Mouse (Mus musculus): ENCODE results near the gene Gm37240. TPM values are rescaled to one million over a fixed set of nuclear protein-coding genes. Genes with fewer than 3 reads are reported as not detected.

Gm37240 gene
- total RNA-seq, 2 experiments from 2014 or later = 28.9 to 37.3 TPM

DNA sequence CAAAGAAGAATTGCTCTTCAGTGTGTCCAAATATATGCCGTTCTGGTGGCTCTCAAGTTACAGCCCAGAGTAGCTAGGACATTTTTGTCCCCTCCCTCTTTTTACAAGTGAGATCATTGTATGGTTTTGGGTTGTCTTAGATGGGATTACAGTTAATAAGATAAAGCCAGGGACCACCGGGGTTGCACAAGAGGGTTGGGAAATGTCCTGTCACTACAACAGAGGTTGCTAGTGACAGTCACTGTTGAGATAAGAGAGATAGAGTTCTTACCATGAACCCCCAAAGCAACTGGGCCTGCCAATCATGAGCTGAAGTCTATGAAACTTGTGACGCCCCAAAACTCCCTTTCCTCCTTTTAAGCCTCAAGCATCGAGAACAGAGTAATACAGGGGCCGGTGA is 769.6 kb downstream of the Gm37240 start:
- no peak for DNase-seq

DNA sequence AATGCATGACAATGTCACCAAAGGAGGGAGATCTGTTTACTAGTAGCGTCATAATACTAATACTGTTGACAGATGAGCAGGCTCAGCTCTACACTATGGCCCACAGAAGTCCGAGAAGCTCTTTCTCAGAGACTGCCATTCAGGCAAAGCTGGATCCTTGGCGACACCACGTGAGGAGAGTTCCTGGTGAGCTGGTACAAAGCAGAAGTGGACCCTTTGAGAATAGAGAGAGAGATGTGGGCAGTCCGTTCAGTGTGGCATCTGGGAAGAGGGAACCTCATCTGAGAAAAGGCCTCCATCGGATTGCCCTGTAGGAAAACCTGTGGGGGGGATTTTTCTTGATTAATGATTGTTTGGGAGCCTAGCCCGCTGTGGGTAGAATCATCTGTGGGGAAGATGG is 770.3 kb downstream of the Gm37240 start:
- DNase-seq = no peak

DNA sequence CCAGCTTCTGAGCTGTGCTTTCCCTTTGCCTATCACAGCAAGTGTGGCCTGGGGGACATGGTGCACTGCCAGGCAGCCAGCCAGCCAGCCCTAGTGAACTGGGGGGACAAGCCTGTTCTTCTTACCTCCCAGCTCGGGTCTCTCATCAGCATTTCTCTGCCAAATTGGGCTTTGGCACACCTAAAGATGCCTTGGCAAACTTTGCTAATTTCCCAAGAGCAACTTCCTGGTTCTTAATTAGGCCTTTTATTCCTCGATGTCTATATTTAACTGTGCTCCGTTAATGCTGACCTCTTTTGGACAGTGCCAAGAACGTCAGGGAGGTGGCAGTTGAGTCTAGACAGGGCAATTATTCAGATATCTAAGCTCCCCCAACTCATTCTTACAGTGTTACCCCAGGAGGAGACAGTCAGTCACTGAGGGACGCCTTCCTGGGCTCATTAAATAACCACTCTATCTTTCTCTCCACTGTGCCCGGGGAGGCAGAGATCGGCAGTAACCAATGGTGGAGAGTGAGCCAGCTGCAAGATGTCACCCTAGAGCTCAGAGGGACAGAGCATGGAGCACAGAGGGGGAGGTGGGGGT is 771.3 kb downstream of the Gm37240 start:
- DNase-seq = no peak

DNA sequence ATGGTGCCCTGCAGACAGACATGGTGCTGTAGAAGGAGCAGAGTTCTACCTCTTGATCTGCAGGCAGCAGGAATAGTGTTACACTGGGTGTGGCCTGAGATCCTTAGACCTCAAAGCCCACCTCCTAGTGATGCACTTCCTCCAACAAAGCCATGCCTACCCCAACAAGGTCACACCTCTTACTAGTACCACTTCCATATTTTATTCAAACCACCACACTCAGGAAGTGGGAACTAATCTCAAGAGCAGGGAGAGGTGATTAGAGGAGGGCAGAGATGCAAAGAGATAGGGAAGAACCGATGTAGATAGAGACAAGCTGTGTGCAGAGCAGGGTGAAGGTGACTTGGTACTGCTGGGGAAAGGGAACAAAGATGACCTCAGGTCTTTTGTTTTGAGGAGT is 773.8 kb downstream of the Gm37240 start:
- DNase-seq = no peak

DNA sequence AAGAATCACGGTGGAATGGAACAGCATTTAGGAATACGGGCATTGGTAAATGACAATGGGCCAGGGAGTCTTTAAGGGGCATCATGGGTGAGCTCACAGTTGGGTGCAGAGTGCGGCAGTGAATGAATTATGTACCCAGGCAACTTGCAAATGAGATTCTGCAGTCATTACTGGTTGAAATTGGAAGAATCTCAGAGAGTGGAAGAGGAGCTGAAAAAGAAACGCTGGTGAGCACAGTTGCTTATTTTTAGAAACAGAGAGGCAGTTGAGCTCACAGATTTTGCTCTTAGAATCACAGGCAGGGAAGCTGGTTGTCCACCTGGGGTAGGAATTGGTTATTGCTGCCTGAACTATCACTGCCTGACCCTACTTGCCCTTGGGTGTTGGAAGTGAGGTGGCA is 776.6 kb downstream of the Gm37240 start:
- no peak for DNase-seq

DNA sequence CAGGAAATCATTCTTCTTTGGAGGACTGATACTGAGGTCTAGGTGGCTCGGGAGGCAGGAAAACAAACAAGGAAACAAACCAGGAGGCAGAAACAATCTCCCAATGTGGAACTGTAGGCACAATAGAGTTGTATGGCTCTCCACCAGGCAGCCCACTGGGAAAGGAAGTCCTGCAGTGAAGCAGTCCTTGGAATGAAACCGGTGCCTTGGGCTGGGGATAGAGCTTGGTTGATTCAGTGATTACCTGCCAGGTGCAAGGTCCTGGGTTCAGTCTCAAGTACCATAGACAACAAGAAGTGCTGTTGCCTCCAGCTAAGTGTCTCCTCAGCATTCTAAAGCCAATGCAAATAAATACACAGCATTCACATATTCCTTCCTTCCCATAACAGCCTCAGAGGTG is 778.1 kb downstream of the Gm37240 start:
- no peak for DNase-seq

DNA sequence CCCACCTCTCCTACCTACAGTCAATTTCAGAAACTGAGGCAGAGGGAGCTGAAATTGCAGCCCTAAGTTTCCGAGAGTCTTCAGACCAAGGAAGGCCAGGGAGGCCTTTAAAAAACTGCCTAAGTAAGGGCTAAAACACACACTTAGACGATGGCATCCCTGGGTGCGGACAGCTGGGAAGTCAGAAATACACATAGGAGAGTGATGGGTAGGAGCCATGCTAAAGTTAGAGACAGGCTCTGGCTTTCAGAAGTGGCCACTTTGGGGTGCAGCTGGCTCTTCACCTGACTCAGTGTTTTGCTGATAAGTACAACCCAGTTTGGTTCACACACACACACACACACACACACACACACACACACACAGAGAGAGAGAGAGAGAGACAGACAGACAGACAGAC is 778.9 kb downstream of the Gm37240 start:
- no peak for DNase-seq

DNA sequence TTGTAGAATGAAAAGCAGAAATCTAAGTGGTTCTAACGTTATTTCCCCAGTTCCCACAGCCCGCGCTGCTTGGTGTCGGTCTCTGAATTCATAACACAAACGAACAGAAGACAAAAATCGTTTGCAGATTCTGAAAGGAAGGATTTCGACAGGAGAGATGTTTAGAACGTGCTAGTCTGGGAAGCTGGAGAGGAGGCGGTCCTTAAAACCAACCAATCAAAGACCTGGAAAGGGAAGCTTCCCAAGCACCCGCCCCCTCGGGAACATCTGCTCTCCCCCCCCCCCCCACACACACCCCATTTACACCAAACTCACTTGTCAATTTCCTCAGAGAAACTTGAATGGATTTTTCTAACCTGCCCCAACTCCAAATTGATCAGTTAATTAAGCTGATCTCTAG is 780.4 kb downstream of the Gm37240 start:
- no peak for DNase-seq

DNA sequence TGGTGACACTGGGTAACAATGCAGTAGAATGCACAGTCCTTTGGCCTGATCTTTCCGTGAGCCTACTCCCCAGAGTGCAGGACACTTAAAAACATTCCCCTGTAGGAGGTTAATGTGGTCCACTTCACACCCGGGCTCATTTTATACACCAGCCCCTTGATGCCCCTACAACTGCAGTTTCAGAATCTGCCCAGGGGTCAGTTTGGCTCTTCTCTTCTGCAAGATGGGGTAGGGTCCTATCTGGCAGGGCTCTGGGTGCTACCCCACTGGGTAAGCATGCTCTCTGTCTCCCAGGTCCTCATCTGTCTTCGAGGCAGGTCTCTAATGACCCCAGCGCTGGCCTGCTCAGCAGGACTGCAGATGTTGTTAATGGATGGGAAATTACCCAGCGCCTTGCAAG is 783.0 kb downstream of the Gm37240 start:
- no peak for DNase-seq

DNA sequence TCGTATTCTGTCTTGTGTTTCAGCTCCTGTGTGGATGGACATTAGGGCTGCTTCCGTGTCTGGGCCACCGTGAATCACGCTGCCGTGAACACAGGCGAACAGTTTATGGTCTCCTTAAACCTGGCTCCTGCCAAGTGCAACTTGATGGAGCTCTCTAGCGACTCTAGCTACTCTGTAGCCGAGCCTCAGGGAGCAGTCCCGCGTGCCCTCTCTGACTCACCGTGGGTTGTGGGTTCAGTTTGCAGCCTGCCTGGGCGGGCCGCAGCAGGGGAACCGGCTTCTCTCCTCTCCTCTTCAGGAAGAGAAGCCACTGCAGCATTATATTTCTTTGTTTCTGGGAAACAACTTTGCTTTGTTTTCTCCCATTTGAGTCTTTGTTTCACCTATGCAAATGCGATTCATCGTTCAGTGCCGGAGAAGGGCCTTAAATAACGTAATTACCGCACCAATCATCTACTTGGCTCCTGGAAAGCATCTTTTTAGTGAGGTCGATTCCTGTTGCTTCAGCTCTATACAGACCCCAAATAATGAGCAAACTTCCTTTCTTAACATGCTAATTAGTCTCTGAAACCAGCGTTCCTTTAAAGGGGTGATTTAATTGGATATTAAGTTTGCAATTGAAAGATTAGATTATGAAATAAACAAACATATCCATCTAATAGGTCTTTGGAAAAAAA is 806.3 kb downstream of the Gm37240 start:
- no peak for DNase-seq

DNA sequence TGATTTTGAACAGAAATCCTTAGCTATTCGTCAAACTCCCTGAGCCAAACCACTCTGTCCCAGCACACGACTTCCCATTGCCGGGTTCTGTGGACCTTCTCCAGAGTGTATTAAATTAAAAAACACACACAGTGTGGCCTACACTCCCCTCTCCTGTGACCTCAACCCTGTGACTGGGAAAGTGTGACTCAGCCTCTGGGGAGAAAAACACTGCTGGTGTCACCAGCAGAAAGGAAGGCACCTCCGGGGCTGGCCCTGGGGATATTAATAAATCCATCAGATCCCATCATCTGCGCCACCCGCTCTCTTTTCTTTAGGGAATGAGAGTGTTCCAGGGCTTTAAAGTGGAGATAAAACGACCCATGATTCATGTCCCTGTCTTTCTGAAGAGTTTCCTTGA is 823.2 kb downstream of the Gm37240 start:
- DNase-seq = no peak

DNA sequence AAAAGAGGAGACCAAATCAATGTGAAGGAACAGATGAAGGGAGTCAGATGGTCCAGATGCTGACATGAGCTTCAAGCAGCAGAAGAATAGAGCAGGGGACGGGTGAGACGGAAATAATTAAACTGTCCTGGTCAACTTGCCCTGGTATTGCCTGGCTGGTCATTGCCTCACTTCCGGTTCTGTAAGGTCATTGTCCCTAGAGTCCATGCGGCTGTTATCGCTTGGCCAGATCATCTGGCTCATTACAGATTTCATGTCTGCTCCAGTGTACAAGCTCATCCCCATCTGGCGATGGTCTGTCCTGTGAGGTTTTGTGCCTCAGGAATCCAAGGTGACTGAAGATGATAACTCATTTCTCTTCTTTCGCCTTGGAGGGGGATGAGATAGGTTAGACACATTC is 827.2 kb downstream of the Gm37240 start:
- DNase-seq = no peak

DNA sequence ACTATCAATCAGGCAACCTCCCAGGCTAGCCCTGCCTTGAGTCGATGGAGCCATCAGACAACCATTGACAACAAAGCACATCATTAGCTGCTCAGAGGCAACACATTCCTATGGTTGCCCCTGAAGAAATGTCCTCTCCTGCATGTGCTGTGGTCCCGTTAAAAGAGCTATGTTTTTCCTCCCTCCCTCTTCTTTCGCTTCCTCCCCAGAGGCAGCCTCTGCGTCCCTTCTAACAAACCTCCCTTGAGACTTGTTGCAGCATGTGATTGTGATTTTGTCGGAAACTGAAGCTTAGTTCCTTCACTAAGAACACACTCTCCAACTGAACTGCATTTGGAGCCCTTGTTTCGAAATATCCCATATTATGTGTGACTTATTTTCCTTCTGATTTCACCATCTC is 830.1 kb downstream of the Gm37240 start:
- DNase-seq = no peak

DNA sequence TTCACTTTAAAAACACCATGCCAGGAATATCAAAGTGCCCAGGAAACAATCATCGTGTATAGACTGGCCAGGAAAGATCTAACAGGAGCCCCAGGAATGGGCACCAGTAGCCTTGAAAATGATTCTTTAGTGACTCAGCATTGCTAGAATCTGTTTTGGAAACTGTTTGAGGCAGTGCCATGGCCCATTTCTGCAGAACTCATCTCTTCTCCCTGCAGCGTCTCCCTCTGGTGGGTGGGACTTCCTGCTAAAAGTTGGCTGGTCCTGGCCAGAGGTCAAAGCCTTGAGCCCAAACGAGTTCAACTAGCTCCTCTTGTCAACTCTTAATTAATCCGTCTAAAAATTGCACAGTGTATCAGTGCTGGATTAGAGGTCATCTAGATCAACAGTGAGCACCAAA is 833.8 kb downstream of the Gm37240 start:
- DNase-seq = no peak

DNA sequence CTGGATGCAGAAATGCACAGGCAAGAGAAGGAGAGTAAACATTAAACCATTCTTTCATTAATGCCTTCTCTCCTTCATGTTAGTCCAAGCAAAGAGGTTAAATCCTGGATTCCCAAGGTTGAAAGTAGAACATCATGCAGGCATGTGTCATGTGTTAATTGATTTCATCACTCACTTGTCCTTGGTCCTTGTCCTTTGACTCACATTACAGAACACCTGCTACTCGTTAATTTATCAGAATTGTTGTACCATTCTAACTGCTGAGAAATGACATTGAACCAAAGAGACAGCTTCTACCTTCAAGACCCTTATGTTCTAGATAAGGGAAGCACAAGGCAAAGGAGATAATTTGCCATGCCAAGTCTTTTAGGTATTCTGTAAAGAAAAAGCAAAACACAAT is 835.1 kb downstream of the Gm37240 start:
- DNase-seq = no peak

DNA sequence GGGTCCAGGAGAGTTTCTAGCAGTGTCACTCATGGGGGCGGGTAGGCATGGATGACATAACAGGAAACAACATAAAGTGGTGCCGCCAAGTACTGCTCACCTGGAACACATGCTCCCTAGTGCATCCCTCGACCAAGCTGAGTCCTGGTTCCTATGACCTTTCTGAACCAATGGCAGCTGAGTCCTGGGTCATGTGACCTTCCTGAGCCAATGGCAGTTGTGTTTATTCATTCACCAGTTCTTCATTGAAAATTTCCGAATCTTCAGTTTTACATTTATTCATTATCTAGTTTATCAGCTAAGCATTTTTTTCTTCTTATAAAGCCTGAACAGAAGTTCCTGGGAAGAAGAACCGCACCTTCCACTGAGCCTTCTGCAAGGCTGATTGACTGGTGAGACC is 838.7 kb downstream of the Gm37240 start:
- DNase-seq = no peak

DNA sequence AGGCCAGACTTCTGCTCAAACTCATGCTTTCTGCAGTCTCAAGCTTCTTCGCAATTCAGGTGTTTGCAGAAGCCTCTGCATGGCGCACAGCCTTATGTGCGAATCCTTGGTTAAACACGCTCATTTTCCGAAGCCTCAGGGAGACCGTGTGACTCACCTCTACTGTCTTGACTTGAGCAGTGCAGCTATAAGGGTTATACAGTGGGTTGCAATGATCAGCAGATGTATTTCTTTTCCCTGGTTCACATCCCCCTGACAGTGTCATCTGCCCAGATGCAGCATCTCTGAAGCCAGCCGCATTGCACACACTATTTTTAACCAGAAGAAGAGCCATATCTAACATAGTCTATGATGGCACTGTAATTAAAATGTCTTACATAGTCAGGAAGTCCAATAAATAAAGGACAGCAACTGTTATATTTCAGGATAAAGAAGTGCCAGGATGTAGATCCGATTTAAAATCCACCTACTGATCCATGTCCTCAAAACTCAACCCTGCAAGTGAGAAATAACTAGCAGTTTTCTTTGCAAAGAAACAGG is 843.6 kb downstream of the Gm37240 start:
- no peak for DNase-seq

DNA sequence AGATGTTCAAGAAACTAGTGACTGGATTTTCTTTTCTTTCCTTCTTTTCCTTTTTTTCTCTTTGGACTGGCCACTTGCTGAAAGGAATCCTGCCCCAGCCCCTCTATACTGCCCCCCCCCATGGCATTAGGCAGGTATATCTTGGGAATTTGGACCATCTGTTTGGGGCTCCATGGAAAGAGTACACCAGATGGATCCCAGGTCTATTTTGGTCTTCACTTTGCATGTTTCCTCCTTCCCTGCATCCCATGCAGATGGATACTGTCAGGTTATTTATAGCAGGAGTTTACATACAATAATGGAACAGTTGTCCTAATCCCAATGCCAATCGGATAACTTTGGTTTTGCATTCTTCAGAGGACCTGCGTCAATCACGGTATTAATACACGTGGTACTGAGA is 845.2 kb downstream of the Gm37240 start:
- DNase-seq = no peak

DNA sequence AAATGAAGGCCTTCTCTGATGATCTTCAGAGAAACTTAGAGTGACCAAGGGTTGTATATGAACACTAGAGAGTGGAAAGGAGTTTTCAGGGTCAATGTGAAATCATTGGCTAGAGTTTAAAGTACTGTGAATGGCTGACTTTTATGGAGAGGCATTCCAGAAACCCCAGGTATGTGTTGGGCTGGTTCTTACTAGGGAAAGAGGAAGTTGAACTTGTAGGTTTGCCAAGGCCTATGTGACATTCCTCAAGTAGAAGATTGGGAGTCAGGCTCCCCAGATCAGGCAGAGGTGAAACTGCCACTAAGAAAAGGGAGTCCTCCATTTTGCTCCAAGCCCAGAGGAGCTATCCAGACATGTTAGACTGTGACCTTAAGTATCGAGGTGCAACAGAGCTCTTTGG is 858.2 kb downstream of the Gm37240 start:
- no peak for DNase-seq

DNA sequence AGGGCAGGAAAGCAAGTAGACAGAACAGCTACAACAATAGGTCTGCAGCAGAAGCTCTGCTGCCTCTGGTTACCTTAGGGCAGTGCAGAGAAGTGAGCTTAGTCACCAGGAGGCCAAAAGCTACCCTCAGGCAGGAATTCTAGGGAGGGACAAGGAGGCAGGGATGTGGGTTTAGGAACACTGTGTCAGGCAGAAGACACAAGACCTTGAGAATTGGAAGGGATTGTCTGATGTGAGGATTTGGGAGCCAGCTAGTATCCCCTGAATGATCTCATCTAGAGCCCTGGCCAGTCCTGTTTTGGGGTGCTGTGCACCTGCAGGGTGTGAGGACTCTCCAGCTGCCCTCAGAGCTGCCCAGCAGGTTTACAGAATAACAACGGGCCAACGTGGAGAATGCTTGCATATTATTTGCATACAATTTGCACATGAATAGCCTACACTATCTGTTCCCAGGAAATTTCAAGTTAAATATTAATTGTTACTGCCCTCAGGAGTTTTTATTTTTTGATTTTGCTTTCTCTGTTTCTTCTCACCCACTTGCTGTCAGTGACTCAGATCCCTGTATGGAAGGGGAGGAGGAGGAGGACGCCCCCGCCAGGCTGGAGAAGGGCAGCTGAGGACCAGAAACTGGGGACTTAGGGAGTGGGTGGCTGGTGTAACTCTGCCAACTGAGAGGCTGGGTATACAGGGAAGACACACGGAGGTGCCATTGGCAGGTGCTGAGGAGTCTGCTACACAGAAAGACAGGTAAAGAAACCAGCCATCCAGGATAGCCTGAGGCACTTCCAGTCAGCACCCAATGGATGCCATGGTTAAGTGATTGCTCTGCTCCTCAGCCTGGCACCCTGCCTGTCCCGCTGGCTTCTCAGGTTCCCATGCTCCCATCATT is 862.3 kb downstream of the Gm37240 start:
- DNase-seq = no peak

DNA sequence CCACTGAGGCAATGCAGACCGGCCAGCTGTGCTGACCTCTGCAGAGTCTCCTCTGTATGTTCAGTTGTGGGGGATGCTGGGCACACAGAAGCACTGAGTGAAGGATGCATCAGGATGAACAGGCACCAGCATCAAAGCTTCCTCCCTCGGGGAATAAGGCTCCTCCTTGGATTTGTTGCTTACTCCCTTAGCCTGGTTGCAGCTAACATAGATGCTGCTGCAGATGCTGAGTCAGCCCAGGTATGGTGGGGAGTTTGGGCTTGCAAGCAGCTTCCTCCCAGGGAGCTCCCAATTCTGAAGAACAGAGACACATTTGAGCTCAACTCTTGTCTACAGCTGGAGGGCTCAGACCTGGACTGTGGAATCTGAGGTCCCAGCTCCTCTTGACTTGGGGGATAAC is 863.1 kb downstream of the Gm37240 start:
- no peak for DNase-seq

DNA sequence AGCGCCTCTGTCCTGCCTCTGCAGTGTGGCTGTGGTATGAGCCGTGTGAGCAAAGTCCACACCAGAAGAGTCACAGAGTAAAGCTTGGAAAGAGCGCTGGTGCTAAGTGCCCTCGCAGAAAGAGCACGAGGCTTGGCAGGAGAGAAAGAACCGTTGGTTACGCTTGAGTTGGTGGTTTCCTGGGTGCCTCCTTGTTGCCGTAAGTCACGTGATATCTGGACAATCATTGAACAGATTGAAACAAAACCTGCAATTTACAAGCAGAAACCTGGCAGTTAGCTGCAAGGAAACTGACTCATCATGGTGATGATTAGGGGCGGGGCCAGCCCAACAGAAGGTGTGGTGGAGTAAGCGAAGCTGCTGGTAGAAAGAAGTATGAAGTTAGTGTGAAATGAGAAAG is 864.5 kb downstream of the Gm37240 start:
- no peak for DNase-seq

DNA sequence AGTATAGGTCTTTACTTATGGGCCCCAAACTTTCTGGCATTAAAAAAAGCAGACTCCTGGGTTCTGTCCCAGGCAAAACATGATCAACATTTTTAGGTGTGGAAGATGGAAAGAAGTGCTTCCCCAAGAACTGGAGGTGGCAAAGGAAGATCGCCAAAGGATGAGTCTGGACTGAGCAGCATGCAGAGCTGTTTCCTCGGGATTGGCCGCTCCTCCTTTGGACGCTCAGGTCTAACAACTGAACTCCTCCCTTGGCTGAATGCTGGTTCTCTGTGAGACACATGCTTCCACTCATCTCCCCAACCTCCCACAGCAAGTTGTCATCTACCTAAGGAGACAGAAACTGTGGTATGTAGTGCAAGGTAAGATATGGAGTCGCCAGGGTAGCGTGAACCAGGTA is 865.5 kb downstream of the Gm37240 start:
- DNase-seq = no peak

Data from gastrocnemius, postnatal 10 days (tissue).